Mouse (Mus musculus): ENCODE results near the gene Gramd1b. TPM values are rescaled to one million over a fixed set of nuclear protein-coding genes. Genes with fewer than 3 reads are reported as not detected.

Gramd1b gene
- polyA plus RNA-seq, 1 experiment from 2014 or later = 4.9 TPM

DNA sequence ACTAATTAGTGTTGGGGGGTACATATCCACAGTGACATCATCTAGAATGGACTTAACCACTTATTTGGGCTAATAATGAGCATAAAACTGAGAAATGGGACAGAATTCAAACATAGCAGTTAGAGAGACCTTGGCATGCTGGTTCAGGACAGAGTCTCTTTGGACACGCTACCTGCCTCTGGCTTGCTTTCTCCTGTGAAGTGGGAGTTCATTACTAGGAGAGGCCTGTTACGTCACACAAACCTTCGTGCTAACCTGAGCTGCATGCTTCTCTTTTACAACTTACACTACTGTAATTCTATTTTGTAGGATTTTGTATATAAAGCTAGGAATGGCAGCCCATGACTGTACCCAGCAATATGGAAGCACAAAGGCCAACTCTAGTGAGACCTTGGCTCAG, 120.3 kb downstream of the Gramd1b start:
- H3K9me3 ChIP-seq (ENCODE audit: control insufficient read depth, low read length) = no peaks in the 10 kb centered on the region
- 93% methylated on average over 3 of the region's 3 CpGs for WGBS
- H3K36me3 ChIP-seq (ENCODE audit: control insufficient read depth, insufficient read depth, low read length) = no peaks in the 10 kb centered on the region
- 0 out of 2 replicates have a peak, but pooled peaks cover 3% of the 10 kb centered on the region for H3K4me1 ChIP-seq (ENCODE audit: control insufficient read depth, insufficient read depth, low read length)
- no peak for ATAC-seq
- no peaks in the 10 kb centered on the region for H3K27me3 ChIP-seq (replicated peaks; ENCODE audit: control insufficient read depth, insufficient read depth, low read length)
- no peak overlapping the region for H3K9ac ChIP-seq (ENCODE audit: low read depth, low read length)
- H3K4me3 ChIP-seq (ENCODE audit: low read length) = no peak overlapping the region
- no peak overlapping the region for H3K4me2 ChIP-seq (ENCODE audit: low read depth, low read length)
- H3K27ac ChIP-seq (ENCODE audit: low read length) = no peak overlapping the region

DNA sequence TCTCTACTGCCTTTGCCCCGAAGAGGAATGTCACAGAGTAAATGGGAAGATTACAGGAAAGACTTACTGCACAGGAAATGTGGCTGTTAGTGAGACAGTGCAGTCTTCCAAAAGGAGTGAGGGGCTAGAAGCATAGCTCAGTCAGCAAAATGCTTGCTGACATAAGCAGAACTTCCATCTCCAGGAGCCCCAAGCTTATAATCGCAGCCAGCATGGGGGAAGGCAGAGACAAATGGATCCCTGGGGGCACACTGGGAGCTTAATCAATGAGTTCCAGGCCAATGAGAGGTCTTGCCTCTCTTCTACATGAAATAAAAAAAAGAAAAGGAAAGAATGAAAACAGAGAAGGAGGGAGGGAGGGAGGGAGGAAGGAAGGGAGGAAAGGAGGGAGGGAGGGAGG, 122.1 kb downstream of the Gramd1b start:
- no peaks in the 10 kb centered on the region for H3K27me3 ChIP-seq (replicated peaks; ENCODE audit: control insufficient read depth, insufficient read depth, low read length)
- ATAC-seq = no peak
- H3K9me3 ChIP-seq (ENCODE audit: control insufficient read depth, low read length) = no peaks in the 10 kb centered on the region
- 39% methylated on average over 2 of the region's 2 CpGs for WGBS
- H3K4me1 ChIP-seq (ENCODE audit: control insufficient read depth, insufficient read depth, low read length) = no peaks in the 10 kb centered on the region
- no peak overlapping the region for H3K27ac ChIP-seq (ENCODE audit: low read length)
- no peak overlapping the region for H3K9ac ChIP-seq (ENCODE audit: low read depth, low read length)
- no peaks in the 10 kb centered on the region for H3K36me3 ChIP-seq (ENCODE audit: control insufficient read depth, insufficient read depth, low read length)
- no peak overlapping the region for H3K4me2 ChIP-seq (ENCODE audit: low read depth, low read length)
- no peak overlapping the region for H3K4me3 ChIP-seq (ENCODE audit: low read length)

DNA sequence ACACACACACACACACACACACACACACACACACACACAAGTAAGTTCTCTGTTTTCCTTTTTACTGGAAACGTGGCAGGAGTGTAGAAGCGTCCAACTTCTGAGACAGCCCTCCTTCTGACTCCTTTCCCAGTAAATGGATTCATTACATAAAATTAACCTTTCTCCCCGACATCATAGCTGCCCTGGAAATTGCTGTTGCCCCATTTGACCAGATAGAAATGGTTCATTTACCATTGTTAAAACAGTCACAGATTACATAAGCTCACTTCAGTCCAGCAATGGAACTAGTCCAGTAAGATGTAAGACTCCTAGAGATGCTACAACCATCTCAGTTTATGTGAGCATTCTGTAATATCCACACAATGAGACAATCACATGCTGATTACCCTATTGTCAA, 122.8 kb downstream of the Gramd1b start:
- 60% methylated on average over 3 of the region's 3 CpGs for WGBS
- ATAC-seq = no peak

DNA sequence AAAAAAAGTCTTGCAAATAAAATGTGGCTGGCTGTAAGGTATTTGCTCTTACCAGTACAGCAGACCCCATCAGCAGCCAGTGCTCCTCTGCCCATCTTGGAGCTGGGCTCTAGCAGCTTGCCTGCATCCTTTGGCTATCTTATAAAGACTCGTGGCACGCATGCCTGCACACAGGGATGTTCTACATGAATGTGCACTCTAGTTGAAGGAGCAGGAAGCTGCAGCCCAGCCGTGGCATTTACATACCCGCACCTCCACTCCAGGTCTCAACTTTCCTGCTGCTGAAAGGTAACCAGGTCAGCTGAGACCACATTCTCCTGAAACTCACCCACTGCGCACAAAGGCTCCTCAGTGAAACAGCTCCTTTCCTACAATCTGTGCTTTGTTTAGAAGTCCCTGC, 123.3 kb downstream of the Gramd1b start:
- Histone ChIP-seq H3K36me3 (ENCODE audit: control insufficient read depth, insufficient read depth, low read length) (no peaks in the 10 kb centered on the region), H3K27me3 (replicated peaks; ENCODE audit: control insufficient read depth, insufficient read depth, low read length) (no peaks in the 10 kb centered on the region), H3K4me1 (ENCODE audit: control insufficient read depth, insufficient read depth, low read length) (no peaks in the 10 kb centered on the region), H3K9me3 (ENCODE audit: control insufficient read depth, low read length) (no peaks in the 10 kb centered on the region), H3K4me3 (ENCODE audit: low read length) (no peak overlapping the region), H3K9ac (ENCODE audit: low read depth, low read length) (no peak overlapping the region), H3K4me2 (ENCODE audit: low read depth, low read length) (no peak overlapping the region), H3K27ac (ENCODE audit: low read length) (no peak overlapping the region)
- 70% methylated on average over 5 of the region's 5 CpGs for WGBS
- ATAC-seq = no peak

More for the DNA sequence above, 122.8 kb downstream of the Gramd1b start:
- H3K4me3 ChIP-seq (ENCODE audit: low read length) = no peak overlapping the region
- H3K36me3 ChIP-seq (ENCODE audit: control insufficient read depth, insufficient read depth, low read length) = no peaks in the 10 kb centered on the region
- no peak overlapping the region for H3K4me2 ChIP-seq (ENCODE audit: low read depth, low read length)
- H3K27ac ChIP-seq (ENCODE audit: low read length) = no peak overlapping the region
- H3K27me3 ChIP-seq (replicated peaks; ENCODE audit: control insufficient read depth, insufficient read depth, low read length) = no peaks in the 10 kb centered on the region
- H3K9ac ChIP-seq (ENCODE audit: low read depth, low read length) = no peak overlapping the region
- H3K4me1 ChIP-seq (ENCODE audit: control insufficient read depth, insufficient read depth, low read length) = no peaks in the 10 kb centered on the region
- H3K9me3 ChIP-seq (ENCODE audit: control insufficient read depth, low read length) = no peaks in the 10 kb centered on the region

DNA sequence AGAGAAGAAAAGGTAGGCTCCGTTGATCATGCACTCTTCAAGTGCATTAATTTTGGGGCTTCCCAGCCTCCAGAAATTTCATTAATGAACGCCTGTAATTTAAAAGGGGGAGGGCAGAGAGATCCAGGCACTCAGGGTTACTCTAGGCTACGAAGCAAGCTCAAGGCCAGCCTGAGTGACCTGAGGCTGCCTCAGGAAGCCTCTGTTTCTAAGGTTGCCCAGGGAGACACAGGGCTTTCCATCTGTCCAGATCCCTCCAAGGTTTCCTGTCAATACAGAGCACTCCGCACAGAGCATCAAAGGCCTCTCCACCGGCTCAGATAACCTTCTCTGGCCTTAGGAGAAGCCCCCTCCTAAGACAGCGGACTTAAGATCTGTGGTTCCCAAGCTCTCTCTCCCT, 125.4 kb downstream of the Gramd1b start:
- Histone ChIP-seq H3K4me2 (ENCODE audit: low read depth, low read length) (no peak overlapping the region), H3K4me3 (ENCODE audit: low read length) (no peak overlapping the region), H3K9ac (ENCODE audit: low read depth, low read length) (no peak overlapping the region), H3K36me3 (ENCODE audit: control insufficient read depth, insufficient read depth, low read length) (no peaks in the 10 kb centered on the region), H3K4me1 (ENCODE audit: control insufficient read depth, insufficient read depth, low read length) (no peaks in the 10 kb centered on the region), H3K27me3 (replicated peaks; ENCODE audit: control insufficient read depth, insufficient read depth, low read length) (no peaks in the 10 kb centered on the region), H3K9me3 (ENCODE audit: control insufficient read depth, low read length) (no peaks in the 10 kb centered on the region), H3K27ac (ENCODE audit: low read length) (no peak overlapping the region)
- ATAC-seq = no peak
- 54% methylated on average over 6 of the region's 6 CpGs for WGBS

DNA sequence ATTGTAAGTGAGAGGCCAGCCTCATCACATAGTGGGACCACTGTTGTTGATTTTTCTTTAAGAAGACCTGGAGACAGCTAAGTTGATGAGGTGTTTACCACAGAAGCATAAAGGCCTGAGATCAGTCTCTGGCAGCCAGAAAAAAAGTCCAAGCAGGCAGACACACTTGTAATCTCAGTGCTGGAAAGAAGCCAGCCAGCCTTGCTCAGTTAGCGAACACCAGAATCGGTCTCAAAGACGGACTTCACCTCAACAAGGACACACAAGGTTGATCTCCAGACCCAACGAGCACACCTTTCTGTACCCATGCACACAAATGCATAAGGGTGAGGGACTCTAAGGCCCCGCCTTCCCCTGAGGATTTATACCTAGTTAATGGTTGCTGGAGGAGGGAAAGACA, 125.9 kb downstream of the Gramd1b start:
- Histone ChIP-seq H3K9me3 (ENCODE audit: control insufficient read depth, low read length) (no peaks in the 10 kb centered on the region), H3K4me3 (ENCODE audit: low read length) (no peak overlapping the region), H3K36me3 (ENCODE audit: control insufficient read depth, insufficient read depth, low read length) (no peaks in the 10 kb centered on the region), H3K27me3 (replicated peaks; ENCODE audit: control insufficient read depth, insufficient read depth, low read length) (no peaks in the 10 kb centered on the region), H3K4me1 (ENCODE audit: control insufficient read depth, insufficient read depth, low read length) (no peaks in the 10 kb centered on the region), H3K27ac (ENCODE audit: low read length) (no peak overlapping the region), H3K4me2 (ENCODE audit: low read depth, low read length) (no peak overlapping the region), H3K9ac (ENCODE audit: low read depth, low read length) (no peak overlapping the region)
- no peak for ATAC-seq
- WGBS = 54% methylated on average over 5 of the region's 5 CpGs

DNA sequence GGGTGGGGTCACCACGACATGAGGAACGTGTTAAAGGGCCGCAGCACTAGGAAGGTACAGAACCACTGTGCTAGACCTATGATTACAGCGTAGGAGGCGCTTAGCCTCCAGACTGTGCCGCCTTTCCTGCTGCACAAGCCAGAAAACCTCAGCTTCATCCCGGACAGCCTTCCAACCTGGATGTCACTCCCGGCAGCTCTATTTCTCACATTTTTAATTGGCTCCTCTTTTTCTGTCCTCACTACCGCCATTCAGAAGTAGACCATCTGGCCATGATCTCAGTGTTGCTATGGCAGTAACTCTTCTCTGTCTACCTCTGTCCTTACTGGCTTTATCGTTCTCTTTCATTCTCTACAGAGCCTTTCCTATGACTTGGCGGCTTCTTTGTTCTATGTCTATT, 126.5 kb downstream of the Gramd1b start:
- H3K4me1 ChIP-seq (ENCODE audit: control insufficient read depth, insufficient read depth, low read length) = no peaks in the 10 kb centered on the region
- H3K36me3 ChIP-seq (ENCODE audit: control insufficient read depth, insufficient read depth, low read length) = no peaks in the 10 kb centered on the region
- H3K27me3 ChIP-seq (replicated peaks; ENCODE audit: control insufficient read depth, insufficient read depth, low read length) = no peaks in the 10 kb centered on the region
- WGBS = 86% methylated on average over 11 of the region's 11 CpGs
- H3K9me3 ChIP-seq (ENCODE audit: control insufficient read depth, low read length) = no peaks in the 10 kb centered on the region
- no peak overlapping the region for H3K27ac ChIP-seq (ENCODE audit: low read length)
- H3K9ac ChIP-seq (ENCODE audit: low read depth, low read length) = no peak overlapping the region
- no peak overlapping the region for H3K4me2 ChIP-seq (ENCODE audit: low read depth, low read length)
- no peak overlapping the region for H3K4me3 ChIP-seq (ENCODE audit: low read length)
- ATAC-seq = no peak

DNA sequence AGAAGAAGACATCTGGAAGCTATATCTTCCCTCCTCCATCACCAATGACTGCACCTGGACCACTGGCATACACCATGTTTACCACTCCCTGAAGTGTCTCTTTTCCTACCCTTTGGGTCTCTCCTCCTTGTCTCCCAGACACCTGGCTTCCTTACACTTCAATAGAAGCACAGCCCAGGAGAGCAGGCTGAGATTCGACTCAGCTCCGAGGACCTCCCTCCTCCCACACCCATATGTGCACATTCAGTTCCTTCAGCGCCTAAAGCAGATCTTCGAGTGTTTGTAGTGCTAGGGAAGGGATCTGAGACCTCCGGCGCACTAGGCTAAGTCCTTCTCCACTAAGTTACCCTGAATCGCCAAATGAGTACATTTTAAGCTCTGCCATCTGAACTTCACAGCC, 127.4 kb downstream of the Gramd1b start:
- no peak overlapping the region for H3K27ac ChIP-seq (ENCODE audit: low read length)
- no peaks in the 10 kb centered on the region for H3K36me3 ChIP-seq (ENCODE audit: control insufficient read depth, insufficient read depth, low read length)
- no peak overlapping the region for H3K4me2 ChIP-seq (ENCODE audit: low read depth, low read length)
- no peaks in the 10 kb centered on the region for H3K9me3 ChIP-seq (ENCODE audit: control insufficient read depth, low read length)
- H3K27me3 ChIP-seq (replicated peaks; ENCODE audit: control insufficient read depth, insufficient read depth, low read length) = no peaks in the 10 kb centered on the region
- no peak overlapping the region for H3K9ac ChIP-seq (ENCODE audit: low read depth, low read length)
- ATAC-seq = no peak
- H3K4me1 ChIP-seq (ENCODE audit: control insufficient read depth, insufficient read depth, low read length) = no peaks in the 10 kb centered on the region
- no peak overlapping the region for H3K4me3 ChIP-seq (ENCODE audit: low read length)
- WGBS = 78% methylated on average over 7 of the region's 7 CpGs

DNA sequence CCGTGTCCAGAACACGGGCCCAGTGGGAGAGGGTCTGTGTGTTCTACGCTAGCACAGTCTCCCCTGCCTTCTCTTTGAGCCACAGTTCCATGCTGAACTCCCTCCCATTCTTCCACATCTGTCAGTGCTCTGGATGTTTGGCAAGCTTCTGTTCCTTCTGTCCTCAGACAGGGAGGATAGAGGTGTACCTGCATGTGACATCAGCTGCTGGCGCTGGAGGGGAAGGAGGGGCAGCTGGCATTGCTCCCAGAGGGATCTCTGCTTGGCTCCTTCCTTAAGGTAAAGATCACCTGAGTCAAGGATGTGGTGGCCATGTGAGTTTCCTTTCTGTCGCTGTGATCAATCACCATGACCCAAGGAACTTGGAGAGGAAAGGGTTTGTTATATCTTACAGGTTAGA, 129.4 kb downstream of the Gramd1b start:
- 89% methylated on average over 5 of the region's 5 CpGs for WGBS
- no peak overlapping the region for H3K9ac ChIP-seq (ENCODE audit: low read depth, low read length)
- H3K4me3 ChIP-seq (ENCODE audit: low read length) = no peak overlapping the region
- no peak overlapping the region for H3K27ac ChIP-seq (ENCODE audit: low read length)
- no peaks in the 10 kb centered on the region for H3K27me3 ChIP-seq (replicated peaks; ENCODE audit: control insufficient read depth, insufficient read depth, low read length)
- no peaks in the 10 kb centered on the region for H3K36me3 ChIP-seq (ENCODE audit: control insufficient read depth, insufficient read depth, low read length)
- ATAC-seq = no peak
- no peaks in the 10 kb centered on the region for H3K9me3 ChIP-seq (ENCODE audit: control insufficient read depth, low read length)
- no peaks in the 10 kb centered on the region for H3K4me1 ChIP-seq (ENCODE audit: control insufficient read depth, insufficient read depth, low read length)
- no peak overlapping the region for H3K4me2 ChIP-seq (ENCODE audit: low read depth, low read length)

DNA sequence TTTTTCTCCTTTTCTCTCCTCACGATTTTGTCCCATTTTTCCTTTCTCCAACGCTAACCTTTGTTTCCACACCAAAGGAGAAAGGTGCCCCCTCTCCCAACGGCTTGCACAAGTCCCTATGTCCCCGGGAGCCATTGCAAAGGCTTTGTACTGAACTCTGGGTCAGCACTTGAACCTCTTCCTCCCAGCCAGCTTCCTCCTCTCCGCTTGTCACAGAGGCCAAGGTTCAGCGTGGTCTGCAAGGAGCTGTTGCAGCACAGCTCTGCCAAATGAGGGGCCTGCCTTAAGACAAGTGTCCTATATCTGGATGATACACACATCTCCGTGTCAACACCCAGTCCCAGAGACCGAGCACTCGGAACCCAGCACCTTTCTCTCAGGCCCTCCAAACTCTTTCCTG, 130.3 kb downstream of the Gramd1b start:
- no peak overlapping the region for H3K9ac ChIP-seq (ENCODE audit: low read depth, low read length)
- ATAC-seq = no peak

More for the DNA sequence above, 130.3 kb downstream of the Gramd1b start:
- no peaks in the 10 kb centered on the region for H3K36me3 ChIP-seq (ENCODE audit: control insufficient read depth, insufficient read depth, low read length)
- H3K4me3 ChIP-seq (ENCODE audit: low read length) = no peak overlapping the region
- H3K27me3 ChIP-seq (replicated peaks; ENCODE audit: control insufficient read depth, insufficient read depth, low read length) = no peaks in the 10 kb centered on the region
- 76% methylated on average over 9 of the region's 9 CpGs for WGBS
- H3K4me1 ChIP-seq (ENCODE audit: control insufficient read depth, insufficient read depth, low read length) = no peaks in the 10 kb centered on the region
- H3K4me2 ChIP-seq (ENCODE audit: low read depth, low read length) = no peak overlapping the region
- no peaks in the 10 kb centered on the region for H3K9me3 ChIP-seq (ENCODE audit: control insufficient read depth, low read length)
- H3K27ac ChIP-seq (ENCODE audit: low read length) = no peak overlapping the region
